In genomic region chr2:165470167-165470566, GRCm38 (mm10) we compare ENCODE assay signal across 11 mouse cellular contexts. TPM values are rescaled to one million over a fixed set of nuclear protein-coding genes. Genes with fewer than 3 reads are reported as not detected.
DNase-seq lines count a peak whose midpoint lies in the region; TF ChIP-seq lines count a peak whose summit lies in the region.
"Had no signal": no experiment of that assay in that cellular context is flagged by ENCODE, and none has a peak within 500 bp of the region (broad histone marks: within the 10 kb centered on the region; RNA-seq: fewer than 3 reads in every experiment).

No protein-coding gene starts in this region.

- TF ChIP-seq POLR2A in spleen, adult 2 months (IDR thresholded peaks at IDR 0.05; ENCODE audit: low read depth, low read length), result no peak
- TF ChIP-seq POLR2A in cerebellum, adult 2 months (IDR thresholded peaks at IDR 0.05; ENCODE audit: borderline replicate concordance, insufficient read depth, low read length), result no peak

- H3K4me1 ChIP-seq in spleen, adult 2 months (ENCODE audit: control insufficient read depth, insufficient read depth, insufficient read length), result no peaks in the 10 kb centered on the region
- H3K4me1 ChIP-seq in cerebellum, adult 2 months (ENCODE audit: control insufficient read depth, insufficient read depth, low read length), result no peaks in the 10 kb centered on the region

- H3K27ac ChIP-seq in spleen, adult 2 months (ENCODE audit: insufficient read depth, low read length), result no peak overlapping the region
- H3K27ac ChIP-seq in cerebellum, adult 2 months (ENCODE audit: insufficient read depth, low read length), result no peak overlapping the region
- H3K27ac ChIP-seq: heart, embryonic 15.5 days; limb, embryonic 12.5 days; neural tube, embryonic 12.5 days had no signal

- no peaks in the 10 kb centered on the region for H3K27me3 ChIP-seq in spleen, adult 2 months (ENCODE audit: control insufficient read depth, insufficient read depth, low read length)
- H3K27me3 ChIP-seq in cerebellum, adult 2 months (ENCODE audit: control insufficient read depth, insufficient read depth, low read length), result no peaks in the 10 kb centered on the region

- intact Hi-C loops in heart, postnatal 25 days (cut with DNase I), result no loop called here

- H3K36me3 ChIP-seq in spleen, adult 2 months (ENCODE audit: control insufficient read depth, insufficient read depth, low read length), result no peaks in the 10 kb centered on the region
- H3K36me3 ChIP-seq: heart, embryonic 15.5 days; limb, embryonic 12.5 days; neural tube, embryonic 12.5 days had no signal

- DNase-seq in heart, postnatal 4 days, result peak; percentile 29
- DNase-seq in heart, postnatal 25 days (ENCODE audit: low spot score), result no peak
- peak in 1 of 2 experiments; percentile 15 for DNase-seq in spleen, adult 2 months (ENCODE audit: low read depth in 1 of 2, low spot score in 2 of 2)
- no peak for DNase-seq in spleen, adult 12 weeks (ENCODE audit: low spot score)
- DNase-seq in kidney, postnatal 4 days, result peak; percentile 70 to 77
- peak; percentile 40 to 44 for DNase-seq in thymus, postnatal 36 days
- no peak for DNase-seq in cerebellum, adult 18-20 months
- no peak for DNase-seq in cerebellum, adult 2 months

- TF ChIP-seq CTCF in spleen, adult 2 months (IDR thresholded peaks at IDR 0.05; ENCODE audit: extremely low read depth, insufficient read depth, insufficient read length, insufficient replicate concordance), result peak; percentile 22; the same call in 1 of the 2 replicates
- TF ChIP-seq CTCF in cerebellum, adult 2 months (IDR thresholded peaks at IDR 0.05; ENCODE audit: borderline replicate concordance, insufficient read depth, low read depth, low read length), result no peak

- no peak overlapping the region for H3K4me3 ChIP-seq in spleen, adult 2 months (ENCODE audit: extremely low read depth, insufficient read depth, insufficient read length)
- no peak overlapping the region for H3K4me3 ChIP-seq in cerebellum, adult 2 months (replicated peaks; ENCODE audit: insufficient read depth, low read depth, low read length)
- H3K4me3 ChIP-seq: heart, embryonic 15.5 days; limb, embryonic 12.5 days; neural tube, embryonic 12.5 days had no signal

- WGBS in spleen, adult 2 months, result 13% methylated on average over 5 of the region's 5 CpGs
- WGBS in cerebellum, adult 2 months, result 43% methylated on average over 5 of the region's 5 CpGs

RNA-seq across cellular contexts. Expression of gene Slc13a3, which starts 2.9 kb away (rescaled TPM):
- under 1 TPM in 1 of 2 experiments, not detected in 1; 0.10 TPM for total RNA-seq in heart, postnatal 4 days (2021)
- total RNA-seq in heart, postnatal 25 days (2021), result under 1 TPM; 0.20 to 0.52 TPM
- 0.94 and 1.4 TPM in 2 replicates for polyA plus RNA-seq in spleen, adult 2 months (2012; rRNA removed)
- polyA plus RNA-seq in cerebellum, adult 2 months (2012; rRNA removed), result 21.6 and 22.3 TPM in 2 replicates
- polyA plus RNA-seq: limb, embryonic 12.5 days had no signal

RNA-seq across cellular contexts. Expression of gene Trp53rka, which starts 23.0 kb away (rescaled TPM):
- total RNA-seq in heart, postnatal 4 days (2021), result 10 to 100 TPM; 10.4 to 12.2 TPM
- total RNA-seq in heart, postnatal 25 days (2021), result 10 to 100 TPM in 1 of 2 experiments, 1 to 10 TPM in 1; 9.6 to 10.8 TPM
- 15.6 and 26.4 TPM in 2 replicates for polyA plus RNA-seq in spleen, adult 2 months (2012; rRNA removed)
- polyA plus RNA-seq in cerebellum, adult 2 months (2012; rRNA removed), result 27.5 and 27.7 TPM in 2 replicates

RNA-seq across cellular contexts. Expression of gene Slc2a10, which starts 33.4 kb away (rescaled TPM):
- 1 to 10 TPM; 4.8 to 5.1 TPM for total RNA-seq in heart, postnatal 4 days (2021)
- total RNA-seq in heart, postnatal 25 days (2021), result 1 to 10 TPM; 4.1 to 4.2 TPM
- polyA plus RNA-seq in spleen, adult 2 months (2012; rRNA removed), result 0.83 and 1.3 TPM in 2 replicates
- 2.3 TPM in 2 replicates for polyA plus RNA-seq in cerebellum, adult 2 months (2012; rRNA removed)

Comparison
In these comparisons a context has a peak if more than half of its experiments do, and no peak if none do; other contexts are left out.
1. DNase-seq: peak in heart, postnatal 4 days (single experiment), kidney, postnatal 4 days (2 of 2) and thymus, postnatal 36 days (2 of 2); none in heart, postnatal 25 days (single experiment), spleen, adult 12 weeks (single experiment), cerebellum, adult 18-20 months (0 of 2) and cerebellum, adult 2 months (0 of 2).